8 mouse cellular contexts compared by ENCODE assay signal in genomic region chr17:35896781-35897643, GRCm38 (mm10). TPM values are rescaled to one million over a fixed set of nuclear protein-coding genes. Genes with fewer than 3 reads are reported as not detected.
A peak's percentile ranks its signal among the peaks of the same experiment; 100 is the strongest.
DNase-seq lines count a peak whose midpoint lies in the region; ATAC-seq lines count a peak whose summit lies in the region.

Gene 2310061I04Rik (minus strand): TSS chr17:35897431.

- H3K36me3 ChIP-seq in embryonic facial prominence, embryonic 12.5 days: peaks cover 58% of the 10 kb centered on the region
- H3K36me3 ChIP-seq in limb, embryonic 10.5 days: peaks cover 78% of the 10 kb centered on the region
- H3K36me3 ChIP-seq in midbrain, embryonic 12.5 days: peaks cover 62% of the 10 kb centered on the region

- H3K9me3 ChIP-seq in embryonic facial prominence, embryonic 12.5 days: no peaks in the 10 kb centered on the region
- no peaks in the 10 kb centered on the region for H3K9me3 ChIP-seq in limb, embryonic 10.5 days (replicated peaks)
- no peaks in the 10 kb centered on the region for H3K9me3 ChIP-seq in midbrain, embryonic 12.5 days

- peaks cover 16% of the 10 kb centered on the region; the same call in 1 of the 2 replicates for H3K4me1 ChIP-seq in embryonic facial prominence, embryonic 12.5 days
- H3K4me1 ChIP-seq in limb, embryonic 10.5 days: peaks cover 26% of the 10 kb centered on the region
- peaks cover 20% of the 10 kb centered on the region for H3K4me1 ChIP-seq in midbrain, embryonic 12.5 days

- 1% methylated on average over 75 of the region's 86 CpGs for WGBS in embryonic facial prominence, embryonic 12.5 days
- under 1% methylated on average over 82 of the region's 86 CpGs for WGBS in limb, embryonic 10.5 days
- under 1% methylated on average over 71 of the region's 86 CpGs for WGBS in midbrain, embryonic 12.5 days

- peak; percentile 96 for DNase-seq in 3134 (ENCODE audit: extremely low read depth, insufficient read length, low spot score)
- peak; percentile 93 for DNase-seq in adrenal gland, postnatal 25 days
- peak; percentile 100 for DNase-seq in heart, adult 11 months
- peak; percentile 91 for DNase-seq in kidney, adult 11 months
- peak; percentile 94 for DNase-seq in limb, embryonic 10.5 days (ENCODE audit: low spot score)
- DNase-seq in skeletal muscle tissue, adult 2 months (ENCODE audit: low read depth, low spot score): peak; percentile 94

- ATAC-seq in embryonic facial prominence, embryonic 12.5 days (ENCODE audit: insufficient number of reproducible peaks, insufficient read depth, low FRiP score, low TSS enrichment): peak; percentile 91
- peak; percentile 95 for ATAC-seq in midbrain, embryonic 12.5 days (ENCODE audit: low FRiP score, low read depth)

- H3K27me3 ChIP-seq in embryonic facial prominence, embryonic 12.5 days: no peaks in the 10 kb centered on the region
- H3K27me3 ChIP-seq in limb, embryonic 10.5 days (ENCODE audit: low read depth, poor library complexity, severe bottlenecking): no peaks in the 10 kb centered on the region
- H3K27me3 ChIP-seq in midbrain, embryonic 12.5 days: no peaks in the 10 kb centered on the region

- peak within 1 kb of the TSS; percentile 80 for H3K9ac ChIP-seq in embryonic facial prominence, embryonic 12.5 days
- H3K9ac ChIP-seq in midbrain, embryonic 12.5 days (replicated peaks): peak within 1 kb of the TSS; percentile 85

- H3K4me3 ChIP-seq in embryonic facial prominence, embryonic 12.5 days: peak within 1 kb of the TSS; percentile 78
- peak within 1 kb of the TSS; percentile 90 for H3K4me3 ChIP-seq in limb, embryonic 10.5 days
- peak within 1 kb of the TSS; percentile 82 for H3K4me3 ChIP-seq in midbrain, embryonic 12.5 days

- H3K4me2 ChIP-seq in embryonic facial prominence, embryonic 12.5 days (replicated peaks): peak within 1 kb of the TSS; percentile 95
- H3K4me2 ChIP-seq in midbrain, embryonic 12.5 days (replicated peaks): peak within 1 kb of the TSS; percentile 96

- H3K27ac ChIP-seq in embryonic facial prominence, embryonic 12.5 days: peak within 1 kb of the TSS; percentile 88
- peak within 1 kb of the TSS; percentile 96 for H3K27ac ChIP-seq in limb, embryonic 10.5 days
- peak within 1 kb of the TSS; percentile 92 for H3K27ac ChIP-seq in midbrain, embryonic 12.5 days (replicated peaks)

RNA-seq across cellular contexts. Expression of gene 2310061I04Rik, which starts in this region (rescaled TPM):
- 41.3 and 56.5 TPM in 2 replicates for total RNA-seq in adrenal gland, postnatal 25 days (2021)
- polyA plus RNA-seq in embryonic facial prominence, embryonic 12.5 days (2016; fragmentation: Nextera tagmentation; extraction: Ambion mirVana): 24.0 and 24.3 TPM in 2 replicates
- 23.2 and 27.6 TPM in 2 replicates for polyA plus RNA-seq in limb, embryonic 10.5 days (2016; fragmentation: Nextera tagmentation; extraction: Ambion mirVana)
- 24.9 and 29.2 TPM in 2 replicates for polyA plus RNA-seq in midbrain, embryonic 12.5 days (2016; fragmentation: Nextera tagmentation; extraction: Ambion mirVana)

Comparison
In these comparisons a context has a peak if more than half of its experiments do, and no peak if none do; other contexts are left out.
1. Peak in every context shown above with its lines: DNase-seq, ATAC-seq, H3K4me3 ChIP-seq and H3K27ac ChIP-seq.